Mouse (Mus musculus) heart, embryonic 16.5 days (tissue): ENCODE measurements at regions not wholly inside any gene's neighbourhood (a gene's known extent, or its start where the extent isn't known, plus 50 kb on each side); places are given as distances from the start of the nearest gene placed in this dataset.

ENCODE experiments used
- ATAC-seq: fragments of 200-750 bp; cut with Nextera tagmentation; replicated peaks from 2 replicates; pipeline ENCODE4 v1.8.0; 2017; ENCODE audit warnings: moderate number of reproducible peaks; ENCODE audit not compliant: insufficient read depth, low FRiP score; ENCODE audit errors: extremely low read depth
- H3K27ac ChIP-seq: fragments of 300-500 bp; sonication (generic); 2 replicates; pipeline ENCODE4 v1.5.1; 2014; ENCODE audit warnings: mild to moderate bottlenecking, low read length, control low read depth, moderate library complexity
- H3K27me3 ChIP-seq: fragments of 300-500 bp; sonication (generic); 2 replicates; pipeline ENCODE4 v1.6.1; 2014; ENCODE audit warnings: low read length, mixed read lengths; ENCODE audit not compliant: control insufficient read depth, insufficient read depth
- H3K36me3 ChIP-seq: fragments of 300-500 bp; sonication (generic); 2 replicates; pipeline ENCODE4 v1.6.1; 2014; ENCODE audit not compliant: control insufficient read depth, insufficient read depth
- H3K4me1 ChIP-seq: fragments of 300-500 bp; sonication (generic); 2 replicates; pipeline ENCODE4 v1.6.1; 2014; ENCODE audit warnings: low read length, mixed read lengths; ENCODE audit not compliant: control insufficient read depth, insufficient read depth
- H3K4me2 ChIP-seq: fragments of 300-500 bp; sonication (generic); 2 replicates; pipeline ENCODE4 v1.6.1; 2014; ENCODE audit warnings: low read depth, mild to moderate bottlenecking, control low read depth, low read length
- H3K4me3 ChIP-seq: fragments of 300-500 bp; sonication (generic); 2 replicates; pipeline ENCODE4 v1.5.1; 2014; ENCODE audit warnings: mild to moderate bottlenecking, control low read depth, low read length
- H3K9ac ChIP-seq: fragments of 300-500 bp; sonication (generic); 2 replicates; pipeline ENCODE4 v1.6.1; 2014; ENCODE audit warnings: low read length, control low read depth
- H3K9me3 ChIP-seq: fragments of 300-500 bp; sonication (generic); replicated peaks from 2 replicates; pipeline ENCODE4 v1.6.1; 2016; ENCODE audit warnings: low read length; ENCODE audit not compliant: control insufficient read depth
- whole genome bisulfite sequencing: fragments of 180-500 bp; shearing (Covaris S2); extraction: QIAGEN DNeasy Blood & Tissue Kit; methylation state at CpG from one replicate; pipeline ENCODE4 v1.1.7; 2014; 5-methylcytosine and 5-hydroxymethylcytosine counted together

GRCm38 (mm10) chr13:45307226-45307625 lies 82.3 kb upstream of the Mylip start:
- Histone ChIP-seq H3K4me1 (no peaks in the 10 kb centered on the region), H3K27me3 (no peaks in the 10 kb centered on the region), H3K9me3 (no peaks in the 10 kb centered on the region), H3K27ac (no peak overlapping the region), H3K4me2 (no peak overlapping the region), H3K36me3 (no peaks in the 10 kb centered on the region), H3K4me3 (no peak overlapping the region), H3K9ac (no peak overlapping the region)
- no peak for ATAC-seq
- WGBS: 88% methylated on average over 3 of the region's 3 CpGs

- H3K9ac ChIP-seq: no peak overlapping the region
- H3K9me3 ChIP-seq: no peaks in the 10 kb centered on the region
- no peak overlapping the region for H3K4me2 ChIP-seq
- no peak for ATAC-seq
- WGBS: 86% methylated on average over 6 of the region's 6 CpGs
- H3K36me3 ChIP-seq: no peaks in the 10 kb centered on the region
- H3K27ac ChIP-seq: no peak overlapping the region
- no peak overlapping the region for H3K4me3 ChIP-seq
- H3K4me1 ChIP-seq: no peaks in the 10 kb centered on the region
- no peaks in the 10 kb centered on the region for H3K27me3 ChIP-seq
These were observed 69.9 kb upstream of the Mylip start for GRCm38 (mm10) chr13:45319646-45320045.

- Histone ChIP-seq H3K4me2 (no peak overlapping the region), H3K4me3 (no peak overlapping the region), H3K27me3 (no peaks in the 10 kb centered on the region), H3K9me3 (no peaks in the 10 kb centered on the region), H3K27ac (no peak overlapping the region), H3K4me1 (no peaks in the 10 kb centered on the region), H3K36me3 (no peaks in the 10 kb centered on the region), H3K9ac (no peak overlapping the region)
- 68% methylated on average over 7 of the region's 7 CpGs for WGBS
- ATAC-seq: no peak
These were observed 63.7 kb upstream of the Mylip start for GRCm38 (mm10) chr13:45325736-45326293.

GRCm38 (mm10) chr13:45326751-45327150 lies 62.8 kb upstream of the Mylip start:
- H3K9ac ChIP-seq: no peak overlapping the region
- no peak overlapping the region for H3K4me3 ChIP-seq
- no peaks in the 10 kb centered on the region for H3K27me3 ChIP-seq
- WGBS: 89% methylated on average over 6 of the region's 6 CpGs
- H3K4me2 ChIP-seq: no peak overlapping the region
- H3K9me3 ChIP-seq: no peaks in the 10 kb centered on the region
- H3K27ac ChIP-seq: no peak overlapping the region
- no peak for ATAC-seq
- no peaks in the 10 kb centered on the region for H3K4me1 ChIP-seq
- H3K36me3 ChIP-seq: no peaks in the 10 kb centered on the region

GRCm38 (mm10) chr13:45330561-45330960 lies 59.0 kb upstream of the Mylip start:
- H3K4me2 ChIP-seq: no peak overlapping the region
- no peaks in the 10 kb centered on the region for H3K4me1 ChIP-seq
- WGBS: 71% methylated on average over 8 of the region's 8 CpGs
- H3K9ac ChIP-seq: no peak overlapping the region
- H3K27ac ChIP-seq: no peak overlapping the region
- no peak overlapping the region for H3K4me3 ChIP-seq
- no peaks in the 10 kb centered on the region for H3K9me3 ChIP-seq
- no peaks in the 10 kb centered on the region for H3K36me3 ChIP-seq
- no peak for ATAC-seq
- no peaks in the 10 kb centered on the region for H3K27me3 ChIP-seq

- WGBS: 81% methylated on average over 3 of the region's 3 CpGs
- Histone ChIP-seq H3K36me3 (no peaks in the 10 kb centered on the region), H3K27ac (no peak overlapping the region)
These were observed 57.5 kb upstream of the Mylip start for GRCm38 (mm10) chr13:45332031-45332430.

GRCm38 (mm10) chr13:45333634-45334033 lies 55.9 kb upstream of the Mylip start:
- Histone ChIP-seq H3K4me2 (no peak overlapping the region), H3K27me3 (no peaks in the 10 kb centered on the region), H3K27ac (no peak overlapping the region), H3K4me3 (no peak overlapping the region), H3K9ac (no peak overlapping the region), H3K4me1 (no peaks in the 10 kb centered on the region), H3K36me3 (no peaks in the 10 kb centered on the region), H3K9me3 (no peaks in the 10 kb centered on the region)
- 81% methylated on average over 5 of the region's 5 CpGs for WGBS
- ATAC-seq: no peak

More at GRCm38 (mm10) chr13:45332031-45332430, 57.5 kb upstream of the Mylip start:
- no peaks in the 10 kb centered on the region for H3K4me1 ChIP-seq
- no peak overlapping the region for H3K9ac ChIP-seq
- ATAC-seq: no peak
- H3K27me3 ChIP-seq: no peaks in the 10 kb centered on the region
- no peak overlapping the region for H3K4me3 ChIP-seq
- H3K4me2 ChIP-seq: no peak overlapping the region
- H3K9me3 ChIP-seq: no peaks in the 10 kb centered on the region
